Mouse (Mus musculus): ENCODE measurements at regions not wholly inside any gene's neighbourhood (a gene's known extent, or its start where the extent isn't known, plus 50 kb on each side); places are given as distances from the start of the nearest gene placed in this dataset.

DNA sequence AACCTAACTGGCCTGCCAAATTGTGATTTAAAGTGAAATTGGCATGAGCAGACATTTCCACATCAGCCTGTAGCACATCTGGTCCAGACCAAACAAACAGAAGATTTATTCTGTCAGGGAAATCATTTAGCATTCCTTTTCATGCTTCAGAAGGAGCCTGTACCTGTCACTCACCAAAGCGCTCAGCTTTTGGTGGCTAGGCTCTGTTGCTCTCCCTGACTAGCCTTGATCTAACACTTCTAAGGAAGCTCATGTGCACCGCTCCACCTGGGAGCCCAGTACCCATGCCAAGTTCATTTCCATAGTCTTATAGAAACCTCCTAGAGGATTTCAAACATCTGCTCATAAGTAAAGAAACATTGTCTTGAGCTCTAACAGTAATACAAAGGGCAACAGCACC is 253.8 kb upstream of the Tfap2d start:
- Histone ChIP-seq H3K9me3 (replicated peaks; ENCODE audit: control insufficient read depth, low read length) (no peaks in the 10 kb centered on the region), H3K36me3 (ENCODE audit: control insufficient read depth, insufficient read depth) (no peaks in the 10 kb centered on the region), H3K27ac (ENCODE audit: low read length) (no peak overlapping the region), H3K9ac (ENCODE audit: low read length) (no peak overlapping the region), H3K27me3 (ENCODE audit: control insufficient read depth, insufficient read depth, low read length) (no peaks in the 10 kb centered on the region), H3K4me3 (ENCODE audit: low read length) (no peak overlapping the region), H3K4me2 (ENCODE audit: low read depth, low read length) (no peak overlapping the region), H3K4me1 (ENCODE audit: control insufficient read depth, insufficient read depth, low read length) (no peaks in the 10 kb centered on the region)
- WGBS, result 78% methylated on average over 2 of the region's 2 CpGs
- ATAC-seq (replicated peaks; ENCODE audit: extremely low read depth, insufficient read depth, low FRiP score), result no peak

DNA sequence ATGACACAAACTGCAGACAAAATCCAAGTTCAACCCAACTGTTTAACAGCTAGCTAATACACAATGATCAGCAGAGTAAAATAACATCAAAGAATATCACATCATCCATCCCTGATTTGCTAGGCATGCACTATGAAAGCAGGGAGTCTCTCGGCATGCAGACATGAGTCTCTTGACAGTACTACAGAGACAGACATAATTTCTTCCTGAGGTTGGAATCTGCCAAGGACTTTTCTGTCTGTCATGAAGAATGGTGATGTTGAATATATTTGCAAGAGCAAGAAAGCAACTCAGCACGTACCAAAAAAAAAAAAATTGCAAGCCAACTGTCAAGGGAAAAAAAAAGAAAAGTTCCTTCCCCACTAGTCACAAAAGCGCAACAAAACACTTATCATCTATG is 245.4 kb upstream of the Tfap2d start:
- no peak overlapping the region for H3K4me3 ChIP-seq (ENCODE audit: low read length)
- no peaks in the 10 kb centered on the region for H3K27me3 ChIP-seq (ENCODE audit: control insufficient read depth, insufficient read depth, low read length)
- no peaks in the 10 kb centered on the region for H3K36me3 ChIP-seq (ENCODE audit: control insufficient read depth, insufficient read depth)
- H3K27ac ChIP-seq (ENCODE audit: low read length), result no peak overlapping the region
- no peaks in the 10 kb centered on the region for H3K9me3 ChIP-seq (replicated peaks; ENCODE audit: control insufficient read depth, low read length)
- ATAC-seq (replicated peaks; ENCODE audit: extremely low read depth, insufficient read depth, low FRiP score), result no peak
- H3K9ac ChIP-seq (ENCODE audit: low read length), result no peak overlapping the region
- WGBS, result 74% methylated on average over 3 of the region's 3 CpGs
- no peak overlapping the region for H3K4me2 ChIP-seq (ENCODE audit: low read depth, low read length)
- no peaks in the 10 kb centered on the region for H3K4me1 ChIP-seq (ENCODE audit: control insufficient read depth, insufficient read depth, low read length)

DNA sequence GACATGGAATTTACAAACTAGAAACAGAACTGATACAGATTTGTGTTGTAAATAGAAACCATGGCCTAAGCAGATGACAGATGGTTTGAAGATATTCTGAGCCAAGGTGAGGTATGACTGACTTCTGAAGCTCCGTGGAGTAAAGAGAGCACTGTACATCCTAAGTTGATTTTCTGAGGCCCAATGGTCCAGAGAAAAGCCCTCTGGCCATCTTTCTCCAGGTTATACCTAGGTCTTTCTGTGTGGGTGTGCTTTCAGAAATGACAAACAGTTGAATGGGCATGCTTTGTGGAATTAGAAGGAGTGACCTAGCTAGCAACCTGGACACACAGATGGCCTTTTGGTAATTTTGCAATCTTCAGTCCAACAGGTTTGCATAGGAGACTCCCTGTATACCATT is 199.6 kb upstream of the Tfap2d start:
- H3K4me3 ChIP-seq (ENCODE audit: low read length), result no peak overlapping the region
- no peak for ATAC-seq (replicated peaks; ENCODE audit: extremely low read depth, insufficient read depth, low FRiP score)
- no peaks in the 10 kb centered on the region for H3K9me3 ChIP-seq (replicated peaks; ENCODE audit: control insufficient read depth, low read length)
- H3K4me2 ChIP-seq (ENCODE audit: low read depth, low read length), result no peak overlapping the region
- H3K4me1 ChIP-seq (ENCODE audit: control insufficient read depth, insufficient read depth, low read length), result no peaks in the 10 kb centered on the region
- no peak overlapping the region for H3K9ac ChIP-seq (ENCODE audit: low read length)
- H3K36me3 ChIP-seq (ENCODE audit: control insufficient read depth, insufficient read depth), result no peaks in the 10 kb centered on the region
- no peaks in the 10 kb centered on the region for H3K27me3 ChIP-seq (ENCODE audit: control insufficient read depth, insufficient read depth, low read length)
- H3K27ac ChIP-seq (ENCODE audit: low read length), result no peak overlapping the region
- WGBS, result 73% methylated on average over 1 of the region's 1 CpGs

DNA sequence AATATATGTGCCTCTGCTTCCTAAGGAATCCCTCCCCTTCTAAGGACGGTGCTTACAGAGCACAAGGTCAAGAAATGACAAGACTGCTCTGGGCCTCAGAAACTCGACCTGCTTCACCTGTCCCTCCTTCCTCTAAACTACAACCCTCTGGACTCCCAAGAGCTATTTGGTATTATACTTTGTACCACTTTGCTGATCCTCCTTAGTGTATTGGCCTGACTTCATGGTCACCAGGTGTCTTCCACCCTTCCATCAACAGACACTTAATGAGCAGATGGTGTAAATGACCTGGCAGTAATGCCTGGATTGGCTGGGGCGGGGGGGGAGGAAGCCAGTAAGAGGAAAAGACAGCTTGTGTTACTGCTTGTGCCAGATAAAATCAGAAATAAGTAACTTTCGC is 199.1 kb upstream of the Tfap2d start:
- no peaks in the 10 kb centered on the region for H3K27me3 ChIP-seq (ENCODE audit: control insufficient read depth, insufficient read depth, low read length)
- no peaks in the 10 kb centered on the region for H3K36me3 ChIP-seq (ENCODE audit: control insufficient read depth, insufficient read depth)
- H3K9me3 ChIP-seq (replicated peaks; ENCODE audit: control insufficient read depth, low read length), result no peaks in the 10 kb centered on the region
- H3K4me1 ChIP-seq (ENCODE audit: control insufficient read depth, insufficient read depth, low read length), result no peaks in the 10 kb centered on the region
- 50% methylated on average over 4 of the region's 4 CpGs for WGBS
- no peak overlapping the region for H3K9ac ChIP-seq (ENCODE audit: low read length)
- H3K27ac ChIP-seq (ENCODE audit: low read length), result no peak overlapping the region
- H3K4me3 ChIP-seq (ENCODE audit: low read length), result no peak overlapping the region
- no peak overlapping the region for H3K4me2 ChIP-seq (ENCODE audit: low read depth, low read length)
- ATAC-seq (replicated peaks; ENCODE audit: extremely low read depth, insufficient read depth, low FRiP score), result no peak

DNA sequence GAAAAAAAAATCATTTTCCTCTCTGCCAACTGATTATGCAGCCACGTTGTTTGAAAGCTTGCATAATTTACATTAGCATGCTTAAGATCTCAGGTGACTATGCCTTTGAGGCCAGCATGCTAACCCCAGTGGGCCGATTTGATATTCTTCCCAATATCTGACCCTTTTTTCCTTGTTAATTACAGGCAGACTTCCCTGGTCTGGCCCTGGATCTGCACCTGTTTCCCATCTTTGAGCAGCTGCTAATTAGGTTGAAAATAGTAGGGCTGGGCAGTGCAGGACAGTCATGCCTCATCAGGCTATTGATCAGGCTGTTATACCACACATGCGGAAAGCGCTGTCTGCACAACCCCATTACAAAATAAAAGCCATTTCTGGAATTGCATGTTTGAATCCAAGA is 191.2 kb upstream of the Tfap2d start:
- Histone ChIP-seq H3K36me3 (ENCODE audit: control insufficient read depth, insufficient read depth) (no peaks in the 10 kb centered on the region), H3K4me2 (ENCODE audit: low read depth, low read length) (no peak overlapping the region), H3K4me3 (ENCODE audit: low read length) (no peak overlapping the region), H3K27me3 (ENCODE audit: control insufficient read depth, insufficient read depth, low read length) (no peaks in the 10 kb centered on the region), H3K9me3 (replicated peaks; ENCODE audit: control insufficient read depth, low read length) (no peaks in the 10 kb centered on the region), H3K9ac (ENCODE audit: low read length) (no peak overlapping the region), H3K27ac (ENCODE audit: low read length) (no peak overlapping the region), H3K4me1 (ENCODE audit: control insufficient read depth, insufficient read depth, low read length) (no peaks in the 10 kb centered on the region)
- WGBS, result 68% methylated on average over 4 of the region's 4 CpGs
- no peak for ATAC-seq (replicated peaks; ENCODE audit: extremely low read depth, insufficient read depth, low FRiP score)

DNA sequence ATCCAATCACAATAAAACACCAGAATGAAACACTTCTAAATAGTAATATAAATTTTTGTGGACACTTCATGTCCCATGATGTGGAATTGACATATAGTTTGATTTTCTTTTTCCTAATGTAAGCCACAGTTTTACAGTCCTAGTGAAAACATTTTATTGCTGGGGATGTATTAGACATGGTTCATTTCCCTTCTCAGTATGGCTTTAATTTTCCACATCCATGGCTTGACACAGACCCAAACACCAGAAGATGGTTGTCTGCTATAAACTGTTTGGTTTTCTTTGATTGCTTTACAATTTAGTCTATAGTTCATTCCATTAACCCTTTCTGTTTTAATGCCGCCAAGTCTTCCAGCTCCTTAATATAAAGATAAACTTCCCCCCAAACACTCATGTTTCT is 146.5 kb upstream of the Tfap2d start:
- Histone ChIP-seq H3K4me2 (ENCODE audit: low read depth, low read length) (no peak overlapping the region), H3K36me3 (ENCODE audit: control insufficient read depth, insufficient read depth) (no peaks in the 10 kb centered on the region), H3K4me3 (ENCODE audit: low read length) (no peak overlapping the region), H3K4me1 (ENCODE audit: control insufficient read depth, insufficient read depth, low read length) (peaks cover 6% of the 10 kb centered on the region), H3K9ac (ENCODE audit: low read length) (no peak overlapping the region), H3K9me3 (replicated peaks; ENCODE audit: control insufficient read depth, low read length) (no peaks in the 10 kb centered on the region), H3K27ac (ENCODE audit: low read length) (no peak overlapping the region), H3K27me3 (ENCODE audit: control insufficient read depth, insufficient read depth, low read length) (no peaks in the 10 kb centered on the region)
- no peak for ATAC-seq (replicated peaks; ENCODE audit: extremely low read depth, insufficient read depth, low FRiP score)
- 93% methylated on average over 1 of the region's 1 CpGs for WGBS

DNA sequence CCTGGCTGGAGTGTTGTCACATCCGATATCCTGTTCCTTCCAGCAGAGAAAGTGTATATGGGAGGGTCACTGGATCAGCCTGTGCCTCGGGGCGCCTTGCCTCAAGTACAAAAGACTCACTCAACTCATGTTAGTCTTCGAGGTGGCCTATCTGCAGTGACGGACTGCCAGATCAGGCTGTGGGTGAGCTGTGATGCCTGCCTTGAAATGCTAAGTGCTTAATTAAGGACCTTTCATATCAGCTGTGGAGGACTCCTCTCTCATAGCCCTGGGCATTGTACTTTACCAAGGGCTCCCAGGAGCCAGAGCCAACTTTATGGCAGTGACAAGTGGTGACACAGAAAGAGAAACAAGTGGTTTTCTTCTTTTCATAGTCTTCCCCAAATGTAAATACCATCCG is 145.8 kb upstream of the Tfap2d start:
- Histone ChIP-seq H3K4me3 (ENCODE audit: low read length) (no peak overlapping the region), H3K9me3 (replicated peaks; ENCODE audit: control insufficient read depth, low read length) (no peaks in the 10 kb centered on the region), H3K9ac (ENCODE audit: low read length) (no peak overlapping the region), H3K4me2 (ENCODE audit: low read depth, low read length) (no peak overlapping the region), H3K27me3 (ENCODE audit: control insufficient read depth, insufficient read depth, low read length) (no peaks in the 10 kb centered on the region), H3K4me1 (ENCODE audit: control insufficient read depth, insufficient read depth, low read length) (peaks cover 8% of the 10 kb centered on the region), H3K36me3 (ENCODE audit: control insufficient read depth, insufficient read depth) (no peaks in the 10 kb centered on the region), H3K27ac (ENCODE audit: low read length) (no peak overlapping the region)
- no peak for ATAC-seq (replicated peaks; ENCODE audit: extremely low read depth, insufficient read depth, low FRiP score)
- 34% methylated on average over 6 of the region's 6 CpGs for WGBS

DNA sequence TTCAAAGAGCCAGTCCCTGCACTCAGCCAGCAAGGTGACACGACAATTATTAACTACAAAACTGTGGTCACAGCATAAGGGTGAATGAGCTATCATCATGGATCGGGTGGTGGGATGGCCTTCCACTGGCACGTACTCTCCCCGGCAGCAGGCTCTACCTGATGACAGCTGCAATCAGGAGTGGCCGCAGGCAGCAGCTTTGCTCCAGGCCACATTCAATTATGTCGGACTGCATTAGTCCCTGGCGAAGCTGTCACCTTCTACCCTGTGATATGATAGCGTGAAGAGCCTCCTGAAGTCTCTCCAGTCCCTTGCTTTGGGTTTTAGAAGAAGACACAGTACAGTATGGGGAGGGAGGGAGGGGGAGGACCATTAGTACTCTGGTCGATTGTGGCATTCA is 141.4 kb upstream of the Tfap2d start:
- Histone ChIP-seq H3K4me1 (ENCODE audit: control insufficient read depth, insufficient read depth, low read length) (peaks cover 9% of the 10 kb centered on the region), H3K4me3 (ENCODE audit: low read length) (no peak overlapping the region), H3K27me3 (ENCODE audit: control insufficient read depth, insufficient read depth, low read length) (no peaks in the 10 kb centered on the region), H3K9ac (ENCODE audit: low read length) (no peak overlapping the region), H3K4me2 (ENCODE audit: low read depth, low read length) (peak overlapping the region; percentile 49), H3K36me3 (ENCODE audit: control insufficient read depth, insufficient read depth) (no peaks in the 10 kb centered on the region), H3K9me3 (replicated peaks; ENCODE audit: control insufficient read depth, low read length) (no peaks in the 10 kb centered on the region), H3K27ac (ENCODE audit: low read length) (no peak overlapping the region)
- peak; percentile 75 for ATAC-seq (replicated peaks; ENCODE audit: extremely low read depth, insufficient read depth, low FRiP score)
- WGBS, result 24% methylated on average over 9 of the region's 9 CpGs

DNA sequence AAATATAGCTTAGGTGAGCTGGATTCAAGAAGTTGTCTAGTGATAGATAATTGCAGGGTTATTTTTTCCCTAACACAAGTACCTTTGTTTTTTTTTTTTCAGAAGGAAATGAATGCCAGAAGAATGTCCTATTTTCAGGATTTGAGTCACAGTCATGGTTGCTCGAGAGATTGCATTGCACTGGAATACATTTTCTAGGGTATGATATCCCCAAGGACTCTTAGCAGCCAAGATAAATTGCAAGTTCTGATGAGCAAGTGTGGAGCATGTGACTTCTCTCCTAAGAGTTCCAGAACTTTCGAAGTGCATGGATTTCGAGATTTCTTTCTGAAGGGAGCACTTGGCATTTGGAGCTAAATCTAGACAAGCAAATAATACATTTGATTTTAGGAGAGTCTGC is 140.9 kb upstream of the Tfap2d start:
- Histone ChIP-seq H3K9ac (ENCODE audit: low read length) (no peak overlapping the region), H3K4me2 (ENCODE audit: low read depth, low read length) (peak overlapping the region; percentile 49), H3K4me1 (ENCODE audit: control insufficient read depth, insufficient read depth, low read length) (peaks cover 9% of the 10 kb centered on the region), H3K27me3 (ENCODE audit: control insufficient read depth, insufficient read depth, low read length) (no peaks in the 10 kb centered on the region), H3K9me3 (replicated peaks; ENCODE audit: control insufficient read depth, low read length) (no peaks in the 10 kb centered on the region), H3K27ac (ENCODE audit: low read length) (no peak overlapping the region), H3K4me3 (ENCODE audit: low read length) (no peak overlapping the region), H3K36me3 (ENCODE audit: control insufficient read depth, insufficient read depth) (no peaks in the 10 kb centered on the region)
- WGBS, result 42% methylated on average over 3 of the region's 3 CpGs
- ATAC-seq (replicated peaks; ENCODE audit: extremely low read depth, insufficient read depth, low FRiP score), result no peak

DNA sequence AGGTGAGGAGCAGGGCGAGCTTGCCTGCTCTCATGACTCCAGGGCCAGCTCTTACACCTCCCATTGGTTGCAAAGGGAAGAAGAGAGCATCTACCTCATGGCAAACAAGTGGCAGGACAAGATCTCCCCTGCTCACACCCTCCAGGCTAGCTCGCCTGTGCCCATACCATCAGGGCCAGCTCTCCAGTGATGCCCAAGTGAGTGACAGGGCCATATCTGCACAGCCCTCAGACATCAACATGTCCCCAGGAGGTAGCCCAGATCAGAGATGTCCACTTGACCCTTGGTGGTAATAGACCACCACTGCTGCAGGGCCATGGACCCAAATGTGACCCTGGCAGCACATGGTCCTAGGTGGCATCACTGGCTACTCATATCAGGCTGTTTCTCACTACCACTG is 133.9 kb upstream of the Tfap2d start:
- Histone ChIP-seq H3K9me3 (replicated peaks; ENCODE audit: control insufficient read depth, low read length) (no peaks in the 10 kb centered on the region), H3K4me2 (ENCODE audit: low read depth, low read length) (no peak overlapping the region), H3K36me3 (ENCODE audit: control insufficient read depth, insufficient read depth) (no peaks in the 10 kb centered on the region), H3K4me1 (ENCODE audit: control insufficient read depth, insufficient read depth, low read length) (no peaks in the 10 kb centered on the region), H3K27ac (ENCODE audit: low read length) (no peak overlapping the region), H3K9ac (ENCODE audit: low read length) (no peak overlapping the region), H3K4me3 (ENCODE audit: low read length) (no peak overlapping the region), H3K27me3 (ENCODE audit: control insufficient read depth, insufficient read depth, low read length) (no peaks in the 10 kb centered on the region)
- 69% methylated on average over 2 of the region's 2 CpGs for WGBS
- ATAC-seq (replicated peaks; ENCODE audit: extremely low read depth, insufficient read depth, low FRiP score), result no peak
